In the genomic region with DNA sequence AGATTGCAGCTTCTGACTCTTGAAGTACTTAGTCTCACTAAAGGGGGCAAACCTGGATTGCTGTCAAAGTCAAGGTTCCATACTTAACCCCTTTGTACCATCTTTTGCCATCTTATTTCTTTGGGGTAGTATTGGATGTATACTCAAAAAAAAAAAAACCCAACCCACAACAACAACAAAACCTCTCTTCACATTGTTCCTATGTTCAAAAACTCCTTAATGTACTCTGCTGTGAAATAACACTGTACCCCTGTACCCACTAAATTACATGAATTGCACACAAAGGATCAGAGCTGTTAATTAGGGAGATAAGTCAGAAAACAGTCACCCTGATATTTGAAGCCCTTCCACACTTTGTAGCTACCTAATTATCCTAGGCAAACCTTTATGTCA, we compare ENCODE assay signal across 8 mouse cellular contexts. TPM values are rescaled to one million over a fixed set of nuclear protein-coding genes. Genes with fewer than 3 reads are reported as not detected.
DNase-seq lines count a peak whose midpoint lies in the region; ATAC-seq and TF ChIP-seq lines count a peak whose summit lies in the region.

No protein-coding gene starts in this region.

- no peak overlapping the region for H3K27ac ChIP-seq in heart, embryonic 15.5 days
- no peak overlapping the region for H3K27ac ChIP-seq in bone marrow macrophage, adult 2 months (ENCODE audit: insufficient read depth, low read depth, low read length)
- H3K27ac ChIP-seq in hindbrain, embryonic 12.5 days, result no peak overlapping the region
- H3K27ac ChIP-seq in midbrain, embryonic 11.5 days (ENCODE audit: low read depth, low read length), result no peak overlapping the region

- no peak overlapping the region for H3K9ac ChIP-seq in heart, embryonic 15.5 days
- H3K9ac ChIP-seq in hindbrain, embryonic 12.5 days, result peak overlapping the region; percentile 72; the same call in 1 of the 2 replicates
- peak overlapping the region; percentile 70 for H3K9ac ChIP-seq in midbrain, embryonic 11.5 days (ENCODE audit: low read length)

- peak overlapping the region; percentile 86 for H3K4me2 ChIP-seq in heart, embryonic 15.5 days
- H3K4me2 ChIP-seq in hindbrain, embryonic 12.5 days (replicated peaks), result peak overlapping the region; percentile 68
- H3K4me2 ChIP-seq in midbrain, embryonic 11.5 days, result peak overlapping the region; percentile 55

- DNase-seq in heart, adult 18-20 months, result no peak
- no peak for DNase-seq in midbrain, embryonic 11.5 days (ENCODE audit: low spot score, missing footprints)
- DNase-seq in layer of hippocampus, postnatal 10 days (ENCODE audit: low spot score in 2 of 2), result no peak
- DNase-seq in B cell, adult 2 months, result no peak

- H3K36me3 ChIP-seq in heart, embryonic 15.5 days, result no peaks in the 10 kb centered on the region
- no peaks in the 10 kb centered on the region for H3K36me3 ChIP-seq in hindbrain, embryonic 12.5 days
- H3K36me3 ChIP-seq in midbrain, embryonic 11.5 days (ENCODE audit: control insufficient read depth, insufficient read depth, low read length), result no peaks in the 10 kb centered on the region

- ATAC-seq in heart, embryonic 15.5 days (replicated peaks; ENCODE audit: insufficient number of reproducible peaks, insufficient read depth, low FRiP score, low read depth), result no peak
- no peak for ATAC-seq in hindbrain, embryonic 12.5 days (ENCODE audit: low FRiP score)
- no peak for ATAC-seq in midbrain, embryonic 11.5 days (ENCODE audit: low FRiP score)
- ATAC-seq in megakaryocyte progenitor cell, adult 5-6 weeks (replicated peaks; ENCODE audit: poor library complexity), result no peak

- peaks cover 16% of the 10 kb centered on the region for H3K4me1 ChIP-seq in heart, embryonic 15.5 days (replicated peaks)
- peaks cover 13% of the 10 kb centered on the region for H3K4me1 ChIP-seq in bone marrow macrophage, adult 2 months (ENCODE audit: control insufficient read depth, insufficient read depth, low read length)
- peaks cover 14% of the 10 kb centered on the region for H3K4me1 ChIP-seq in hindbrain, embryonic 12.5 days
- peaks cover 13% of the 10 kb centered on the region; the same call in 1 of the 2 replicates for H3K4me1 ChIP-seq in midbrain, embryonic 11.5 days (ENCODE audit: control insufficient read depth, insufficient read depth, low read length)

- TF ChIP-seq POLR2A in bone marrow macrophage, adult 2 months (IDR thresholded peaks at IDR 0.05; ENCODE audit: borderline replicate concordance, low read depth, low read length), result no peak

- H3K4me3 ChIP-seq in heart, embryonic 15.5 days, result peak overlapping the region; percentile 97
- peak overlapping the region; percentile 45; the same call in 1 of the 2 replicates for H3K4me3 ChIP-seq in bone marrow macrophage, adult 2 months (ENCODE audit: insufficient read depth, low read length)
- peak overlapping the region; percentile 89 for H3K4me3 ChIP-seq in hindbrain, embryonic 12.5 days
- peak overlapping the region; percentile 95 for H3K4me3 ChIP-seq in midbrain, embryonic 11.5 days (ENCODE audit: low read depth, low read length)

- TF ChIP-seq CTCF in bone marrow macrophage, adult 2 months (IDR thresholded peaks at IDR 0.05; ENCODE audit: low read depth, low read length), result no peak

- H3K27me3 ChIP-seq in heart, embryonic 15.5 days, result peaks cover 4% of the 10 kb centered on the region; the same call in 1 of the 2 replicates
- no peaks in the 10 kb centered on the region for H3K27me3 ChIP-seq in hindbrain, embryonic 12.5 days
- no peaks in the 10 kb centered on the region for H3K27me3 ChIP-seq in midbrain, embryonic 11.5 days (ENCODE audit: control insufficient read depth, insufficient read depth, low read length)

- no peaks in the 10 kb centered on the region for H3K9me3 ChIP-seq in heart, embryonic 15.5 days (replicated peaks)
- no peaks in the 10 kb centered on the region for H3K9me3 ChIP-seq in hindbrain, embryonic 12.5 days (replicated peaks)
- H3K9me3 ChIP-seq in midbrain, embryonic 11.5 days (ENCODE audit: control insufficient read depth, low read length), result no peaks in the 10 kb centered on the region

RNA-seq across cellular contexts. Expression of gene Morf4l1, which starts 0.7 kb away (rescaled TPM):
- 298 and 299 TPM in 2 replicates for polyA plus RNA-seq in heart, embryonic 15.5 days (2015; fragmentation: Nextera tagmentation; extraction: Ambion mirVana)
- 100 to 1,000 TPM; 259 to 276 TPM for total RNA-seq in heart, adult 18-20 months (2021)
- 486 and 540 TPM in 2 replicates for polyA plus RNA-seq in bone marrow macrophage, adult 2 months (2012; ENCODE audit: insufficient read depth, insufficient read length, missing spikeins)
- 512 and 551 TPM in 2 replicates for polyA plus RNA-seq in hindbrain, embryonic 12.5 days (2016; fragmentation: Nextera tagmentation; extraction: Ambion mirVana)
- 573 and 605 TPM in 2 replicates for polyA plus RNA-seq in midbrain, embryonic 11.5 days (2014; fragmentation: Nextera tagmentation; extraction: Ambion mirVana)
- total RNA-seq in megakaryocyte progenitor cell, adult 5-6 weeks (2015), result 366 and 378 TPM in 2 replicates
- 192 and 278 TPM in 2 replicates for total RNA-seq in megakaryocyte progenitor cell, adult 5-6 weeks (2017)
- total RNA-seq in layer of hippocampus, postnatal 10 days (2021), result 100 to 1,000 TPM; 388 to 417 TPM

RNA-seq across cellular contexts. Expression of gene Adamts7, which starts 47.6 kb away (rescaled TPM):
- 8.9 and 11.3 TPM in 2 replicates for polyA plus RNA-seq in heart, embryonic 15.5 days (2015; fragmentation: Nextera tagmentation; extraction: Ambion mirVana)
- 1 to 10 TPM; 7.6 to 8.4 TPM for total RNA-seq in heart, adult 18-20 months (2021)
- not detected in 2 replicates for polyA plus RNA-seq in bone marrow macrophage, adult 2 months (2012; ENCODE audit: insufficient read depth, insufficient read length, missing spikeins)
- 23.4 and 28.0 TPM in 2 replicates for polyA plus RNA-seq in hindbrain, embryonic 12.5 days (2016; fragmentation: Nextera tagmentation; extraction: Ambion mirVana)
- polyA plus RNA-seq in midbrain, embryonic 11.5 days (2014; fragmentation: Nextera tagmentation; extraction: Ambion mirVana), result 11.4 and 11.5 TPM in 2 replicates
- total RNA-seq in megakaryocyte progenitor cell, adult 5-6 weeks (2015), result not detected in 2 replicates
- 0.07 TPM in 1 of 2 replicates, not detected in the other for total RNA-seq in megakaryocyte progenitor cell, adult 5-6 weeks (2017)
- total RNA-seq in layer of hippocampus, postnatal 10 days (2021), result 1 to 10 TPM; 2.7 to 3.5 TPM

Comparison
In these comparisons a context has a peak if more than half of its experiments do, and no peak if none do; other contexts are left out.
1. H3K4me3 ChIP-seq: peak in every context shown above with its lines; median percentile 97 in heart, embryonic 15.5 days; 95 in midbrain, embryonic 11.5 days; 89 in hindbrain, embryonic 12.5 days; 45 in bone marrow macrophage, adult 2 months.